Mouse (Mus musculus) forebrain, embryonic 10.5 days (tissue): ENCODE measurements around the gene Gpa33. TPM values are rescaled to one million over a fixed set of nuclear protein-coding genes. Genes with fewer than 3 reads are reported as not detected.
"Not testable (repeated sequence)": the region's sequence is repeated elsewhere in the genome, so short reads cannot be mapped to it uniquely, and the experiment has no call there.

Source experiments
- DNase-seq: peaks from one replicate; pipeline ENCODE4 v3.0.0-alpha.2; 2017; ENCODE audit warnings: low spot score; ENCODE audit errors: extremely low spot score
- H3K27ac ChIP-seq: fragments of 300-500 bp; sonication (generic); 2 replicates; pipeline ENCODE4 v1.5.1; 2016; ENCODE audit warnings: mild to moderate bottlenecking
- H3K27me3 ChIP-seq: fragments of 300-500 bp; sonication (generic); 2 replicates; pipeline ENCODE4 v1.6.1; 2016; ENCODE audit warnings: mild to moderate bottlenecking; ENCODE audit not compliant: poor library complexity, severe bottlenecking
- H3K36me3 ChIP-seq: fragments of 300-500 bp; sonication (generic); replicated peaks from 2 replicates; pipeline ENCODE4 v1.6.1; 2016; ENCODE audit warnings: mild to moderate bottlenecking, moderate library complexity
- H3K4me1 ChIP-seq: fragments of 300-500 bp; sonication (generic); 2 replicates; pipeline ENCODE4 v1.6.1; 2016
- H3K4me3 ChIP-seq: fragments of 300-500 bp; sonication (generic); 2 replicates; pipeline ENCODE4 v1.5.1; 2016; ENCODE audit warnings: mild to moderate bottlenecking, moderate library complexity
- H3K9me3 ChIP-seq: fragments of 300-500 bp; sonication (generic); 2 replicates; pipeline ENCODE4 v1.6.1; 2016; ENCODE audit warnings: mild to moderate bottlenecking, moderate library complexity
- WGBS: fragments of 180-500 bp; shearing (Covaris S2); methylation state at CpG from one replicate; pipeline ENCODE4 v1.1.7; 2016; 5-methylcytosine and 5-hydroxymethylcytosine counted together
- polyA plus RNA-seq: library from polyadenylated mRNA; unstranded; fragments of >200 nt; fragmentation: Nextera tagmentation; extraction: Ambion mirVana; gene quantifications from 2 replicates; pipeline ENCODE4 v1.2.1, GENCODE M21; 2016

Gene Gpa33
- polyA plus RNA-seq, 1 experiment from 2014 or later: 0.17 TPM

DNA sequence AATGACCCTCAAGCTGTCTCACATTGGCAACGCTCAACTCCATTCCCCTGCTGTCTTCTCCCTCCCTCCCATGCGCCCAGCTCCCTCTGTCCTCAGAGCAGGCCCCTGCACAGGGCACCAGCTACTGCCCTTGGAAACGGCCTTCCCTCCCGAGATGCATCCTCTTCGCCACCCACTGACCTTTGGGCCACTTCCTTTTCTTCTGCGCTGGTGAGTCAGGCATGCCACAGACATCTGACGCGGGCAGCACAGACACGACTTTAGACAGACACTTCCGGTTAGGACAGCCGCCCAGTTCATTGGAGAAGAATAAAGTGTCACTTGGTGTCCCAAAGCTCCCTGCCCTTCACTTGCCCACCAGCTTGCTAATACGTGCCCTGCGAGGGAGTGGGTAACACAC is 8.1 kb downstream of the Gpa33 start:
- no peaks in the 10 kb centered on the region for H3K9me3 ChIP-seq
- no peaks in the 10 kb centered on the region for H3K36me3 ChIP-seq
- H3K27me3 ChIP-seq: peaks cover 4% of the 10 kb centered on the region; the same call in 1 of the 2 replicates
- no peak overlapping the region for H3K4me3 ChIP-seq
- WGBS: 78% methylated on average over 13 of the region's 13 CpGs
- peaks cover 34% of the 10 kb centered on the region for H3K4me1 ChIP-seq
- DNase-seq: no peak
- H3K27ac ChIP-seq: no peak overlapping the region

DNA sequence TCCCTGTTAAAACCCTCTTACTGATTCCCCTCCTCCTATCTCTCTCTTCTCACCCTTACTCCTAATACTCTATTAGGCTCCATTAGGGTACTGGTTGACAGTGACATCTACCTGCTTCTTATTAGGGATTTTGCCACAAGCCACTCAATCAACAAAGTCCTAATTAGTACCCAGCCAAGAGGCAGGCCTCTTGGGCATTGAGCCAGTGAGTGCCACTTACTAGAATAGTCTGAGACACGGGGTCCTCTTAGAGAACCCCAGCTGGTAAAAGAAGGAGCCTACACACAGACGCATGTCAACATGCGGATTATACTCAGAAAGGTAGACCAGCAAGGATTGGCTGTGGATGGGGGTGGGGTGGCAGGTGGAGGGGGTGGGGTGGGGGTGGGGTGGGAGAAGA is 9.1 kb downstream of the Gpa33 start:
- Histone ChIP-seq H3K4me3 (no peak overlapping the region), H3K27ac (no peak overlapping the region), H3K36me3 (no peaks in the 10 kb centered on the region), H3K9me3 (no peaks in the 10 kb centered on the region), H3K27me3 (peaks cover 4% of the 10 kb centered on the region; the same call in 1 of the 2 replicates), H3K4me1 (peaks cover 34% of the 10 kb centered on the region)
- DNase-seq: no peak
- 74% methylated on average over 3 of the region's 3 CpGs for WGBS

DNA sequence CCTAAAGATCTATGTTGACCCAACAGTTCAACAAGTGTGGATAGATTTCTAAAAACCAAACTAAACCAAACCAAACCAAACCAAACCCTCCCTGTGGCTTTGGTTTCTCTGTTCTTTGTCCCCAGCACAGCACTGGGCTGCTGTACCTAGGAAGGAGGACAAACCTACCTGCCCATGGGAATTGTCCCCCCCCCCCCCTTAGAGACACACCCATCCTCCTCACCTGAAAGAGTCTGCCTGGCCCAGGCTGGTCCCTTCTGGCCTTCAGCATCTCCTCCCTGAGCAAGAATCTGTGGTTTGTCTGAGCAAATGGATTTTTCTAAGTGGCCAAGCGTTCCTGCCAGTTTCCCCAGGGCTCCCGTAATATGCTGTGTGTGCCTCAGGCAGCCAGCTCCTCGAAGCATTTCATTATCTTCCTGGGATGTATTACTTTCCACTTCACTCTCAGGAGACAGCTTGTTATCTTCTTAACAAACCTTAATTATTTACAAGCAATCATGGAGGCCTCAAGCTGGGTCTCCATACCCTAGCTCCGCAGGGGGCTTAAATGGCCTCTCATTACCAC is 9.7 kb downstream of the Gpa33 start:
- Histone ChIP-seq H3K9me3 (no peaks in the 10 kb centered on the region; the same call in 1 of the 2 replicates), H3K4me3 (no peak overlapping the region), H3K4me1 (peaks cover 33% of the 10 kb centered on the region), H3K27ac (no peak overlapping the region), H3K27me3 (peaks cover 4% of the 10 kb centered on the region; the same call in 1 of the 2 replicates), H3K36me3 (no peaks in the 10 kb centered on the region)
- 42% methylated on average over 4 of the region's 4 CpGs for WGBS
- DNase-seq: no peak

DNA sequence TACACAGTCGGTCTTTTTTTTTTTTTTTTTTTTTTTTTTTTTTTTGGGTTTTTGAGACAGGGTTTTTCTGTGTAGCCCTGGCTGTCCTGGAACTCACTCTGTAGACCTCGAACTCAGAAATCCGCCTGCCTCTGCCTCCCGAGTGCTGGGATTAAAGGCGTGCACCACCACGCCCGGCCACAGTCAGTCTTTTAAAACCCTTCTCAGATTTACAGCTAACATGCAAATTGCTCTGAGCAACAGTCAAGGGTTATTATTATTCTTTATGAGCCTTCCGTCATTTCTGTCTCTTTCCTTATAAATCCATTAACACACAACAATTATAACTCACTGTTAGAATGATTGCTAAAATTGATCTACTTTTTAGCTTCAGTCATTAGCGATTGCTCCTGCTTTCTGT is 11.8 kb downstream of the Gpa33 start:
- not testable (repeated sequence) for H3K4me3 ChIP-seq, DNase-seq
- 96% methylated on average over 9 of the region's 9 CpGs for WGBS

DNA sequence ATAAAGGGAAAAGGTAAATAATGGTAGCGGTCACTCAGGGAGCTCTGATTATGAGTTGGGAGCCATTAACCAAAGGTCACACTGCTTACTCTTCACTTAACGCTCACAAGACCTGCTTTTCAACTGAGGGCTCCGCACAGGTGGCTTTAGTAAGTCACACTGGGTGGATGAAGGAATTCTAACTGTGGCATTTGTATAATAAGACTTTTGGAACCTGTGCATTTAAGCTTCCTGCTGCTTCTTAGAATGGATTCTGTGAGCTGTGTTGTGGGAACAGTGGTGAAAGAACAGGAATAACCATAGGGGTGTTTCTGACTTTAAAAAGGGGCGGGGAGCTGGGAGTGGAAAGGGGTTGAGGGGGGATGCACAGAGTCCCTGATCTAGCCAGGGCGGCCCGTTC is 12.3 kb downstream of the Gpa33 start:
- Histone ChIP-seq H3K27me3 (peaks cover 4% of the 10 kb centered on the region; the same call in 1 of the 2 replicates), H3K4me3 (no peak overlapping the region), H3K27ac (no peak overlapping the region), H3K4me1 (peaks cover 21% of the 10 kb centered on the region), H3K36me3 (no peaks in the 10 kb centered on the region), H3K9me3 (no peaks in the 10 kb centered on the region; the same call in 1 of the 2 replicates)
- WGBS: 79% methylated on average over 6 of the region's 6 CpGs
- DNase-seq: no peak

More for the DNA sequence above, 11.8 kb downstream of the Gpa33 start:
- H3K27ac ChIP-seq, H3K36me3 ChIP-seq, H3K27me3 ChIP-seq, H3K9me3 ChIP-seq: not testable (repeated sequence)
- peaks cover 22% of the 10 kb centered on the region for H3K4me1 ChIP-seq

DNA sequence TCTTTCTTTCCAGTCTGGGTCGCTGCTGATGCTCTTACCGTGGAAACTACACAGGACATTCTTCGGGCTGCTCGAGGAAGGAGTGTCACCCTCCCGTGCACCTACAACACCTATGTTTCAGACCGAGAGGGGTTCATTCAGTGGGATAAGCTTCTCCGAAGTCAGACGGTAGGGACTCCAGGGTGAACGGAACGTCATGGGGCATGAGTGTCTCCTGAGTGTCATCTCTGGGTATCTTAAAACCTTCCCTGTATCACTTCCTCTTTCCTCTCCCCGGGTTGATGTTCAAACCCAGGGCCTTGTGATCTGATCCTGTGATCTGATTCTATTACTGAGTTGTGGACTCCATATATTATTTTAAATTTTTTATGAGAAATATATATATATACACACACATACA is 16.6 kb downstream of the Gpa33 start:
- DNase-seq: no peak
- H3K9me3 ChIP-seq: no peaks in the 10 kb centered on the region; the same call in 1 of the 2 replicates
- 91% methylated on average over 11 of the region's 11 CpGs for WGBS
- no peak overlapping the region for H3K4me3 ChIP-seq
- no peaks in the 10 kb centered on the region for H3K36me3 ChIP-seq
- no peaks in the 10 kb centered on the region for H3K27me3 ChIP-seq
- H3K27ac ChIP-seq: no peak overlapping the region
- H3K4me1 ChIP-seq: no peaks in the 10 kb centered on the region

DNA sequence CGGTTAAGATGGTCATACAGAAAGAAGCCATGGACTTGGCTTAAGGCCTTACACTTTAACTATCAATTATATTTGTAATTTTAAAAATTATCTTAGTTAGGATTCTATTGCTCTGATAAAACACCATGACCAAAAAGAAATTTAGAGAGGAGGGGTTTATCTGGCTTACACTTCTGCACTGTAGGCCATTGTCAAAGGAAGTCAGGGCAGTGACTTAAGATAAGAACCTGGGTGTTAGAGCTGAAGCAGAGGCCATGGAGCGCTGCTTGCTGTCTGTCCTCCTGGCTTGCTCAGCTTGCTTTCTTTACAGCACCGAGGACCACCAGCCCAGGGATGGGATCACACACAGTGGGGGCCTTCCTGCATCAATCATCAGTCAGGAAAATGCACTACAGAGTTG is 17.6 kb downstream of the Gpa33 start:
- no peaks in the 10 kb centered on the region; the same call in 1 of the 2 replicates for H3K9me3 ChIP-seq
- no peak overlapping the region for H3K27ac ChIP-seq
- no peaks in the 10 kb centered on the region for H3K36me3 ChIP-seq
- H3K4me1 ChIP-seq: 0 out of 2 replicates have a peak, but pooled peaks cover under 1% of the 10 kb centered on the region
- DNase-seq: no peak
- no peak overlapping the region for H3K4me3 ChIP-seq
- 73% methylated on average over 3 of the region's 3 CpGs for WGBS
- peaks cover 2% of the 10 kb centered on the region; the same call in 1 of the 2 replicates for H3K27me3 ChIP-seq

DNA sequence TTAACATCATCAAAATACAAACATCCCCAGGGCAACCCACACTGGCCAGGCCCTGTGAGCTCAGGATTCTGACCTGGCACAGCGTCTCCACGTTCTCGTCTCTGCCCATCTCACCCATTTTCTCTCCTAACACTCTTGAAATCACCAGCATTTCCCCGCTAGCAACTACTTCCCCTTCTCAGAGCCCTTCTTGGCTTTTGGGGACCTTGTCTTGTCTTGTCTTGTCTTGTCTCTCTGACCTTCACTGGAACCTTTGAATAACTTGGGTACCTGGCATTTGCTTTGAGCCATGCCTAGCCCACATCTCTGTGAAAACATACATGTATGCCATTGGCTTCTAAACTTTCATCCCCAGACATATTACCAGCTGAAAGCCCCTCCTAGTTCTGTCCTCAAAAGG is 19.4 kb downstream of the Gpa33 start:
- WGBS: 83% methylated on average over 4 of the region's 4 CpGs
- no peak for DNase-seq
- no peaks in the 10 kb centered on the region; the same call in 1 of the 2 replicates for H3K9me3 ChIP-seq
- peaks cover 12% of the 10 kb centered on the region; the same call in 1 of the 2 replicates for H3K4me1 ChIP-seq
- H3K4me3 ChIP-seq: no peak overlapping the region
- H3K36me3 ChIP-seq: no peaks in the 10 kb centered on the region
- no peak overlapping the region for H3K27ac ChIP-seq
- H3K27me3 ChIP-seq: peaks cover 7% of the 10 kb centered on the region

DNA sequence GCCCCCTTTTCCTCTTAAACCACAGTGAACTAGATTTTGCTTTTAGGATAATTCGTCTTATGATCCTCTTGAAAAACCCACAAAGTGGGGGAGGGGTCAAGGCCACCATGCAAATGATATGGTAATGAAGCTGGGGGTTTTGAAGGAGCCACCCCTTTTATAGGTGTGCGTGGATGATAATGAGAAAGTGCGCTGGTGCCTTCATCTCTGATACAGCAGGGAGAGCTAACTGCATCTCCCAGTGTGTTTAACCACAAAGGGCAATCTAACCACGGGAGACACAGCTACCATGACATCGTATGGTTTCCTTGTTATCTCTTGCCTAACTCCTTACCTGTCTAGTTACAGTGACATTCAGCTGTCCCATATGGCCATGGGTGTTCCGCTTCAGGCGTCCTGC is 20.0 kb downstream of the Gpa33 start:
- WGBS: 92% methylated on average over 7 of the region's 7 CpGs
- no peak for DNase-seq

DNA sequence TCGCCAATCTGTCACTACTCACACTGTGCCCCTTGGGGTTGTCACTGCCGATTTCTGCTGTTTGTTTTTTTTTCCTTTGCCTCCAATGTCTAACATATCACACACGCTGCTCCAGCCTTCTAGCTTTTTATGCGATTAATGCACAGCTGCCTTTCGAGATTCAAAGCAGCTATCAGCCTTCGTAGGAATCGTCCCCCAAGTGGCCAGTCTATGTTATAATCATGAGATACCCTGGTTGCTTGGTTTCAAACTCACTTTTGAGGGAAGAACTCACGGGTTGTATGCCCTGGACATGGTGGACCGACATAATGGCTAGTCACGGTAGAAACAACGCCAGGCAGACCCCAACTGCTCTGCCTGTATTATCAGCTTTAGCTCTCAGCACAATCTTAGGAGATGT is 21.3 kb downstream of the Gpa33 start:
- no peaks in the 10 kb centered on the region for H3K36me3 ChIP-seq
- peaks cover 12% of the 10 kb centered on the region; the same call in 1 of the 2 replicates for H3K4me1 ChIP-seq
- WGBS: 81% methylated on average over 11 of the region's 11 CpGs
- peaks cover 22% of the 10 kb centered on the region for H3K27me3 ChIP-seq
- no peak overlapping the region for H3K4me3 ChIP-seq
- H3K27ac ChIP-seq: no peak overlapping the region
- no peaks in the 10 kb centered on the region for H3K9me3 ChIP-seq
- no peak for DNase-seq

More for the DNA sequence above, 20.0 kb downstream of the Gpa33 start:
- Histone ChIP-seq H3K36me3 (no peaks in the 10 kb centered on the region), H3K27me3 (peaks cover 13% of the 10 kb centered on the region), H3K4me1 (peaks cover 12% of the 10 kb centered on the region; the same call in 1 of the 2 replicates), H3K27ac (no peak overlapping the region), H3K9me3 (no peaks in the 10 kb centered on the region), H3K4me3 (no peak overlapping the region)

DNA sequence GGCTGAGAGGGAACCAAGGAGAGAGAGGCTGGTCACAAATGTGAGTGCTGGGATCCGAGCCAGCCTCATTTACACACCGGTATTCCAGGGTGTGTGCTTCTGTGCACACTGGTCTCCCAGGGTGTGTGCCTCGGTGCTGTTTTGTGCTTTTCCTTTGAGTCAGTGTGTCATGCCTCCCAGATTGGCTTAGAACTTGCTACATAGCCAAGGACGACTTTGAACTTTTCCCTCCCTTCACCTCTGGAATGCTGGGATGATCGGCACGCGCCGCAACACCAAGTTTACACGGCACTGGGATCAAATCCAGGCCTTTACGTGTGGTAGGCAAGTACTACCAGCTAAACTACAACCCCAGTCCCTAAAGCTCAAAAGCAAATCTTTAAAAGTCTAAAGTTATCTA is 22.0 kb downstream of the Gpa33 start:
- Histone ChIP-seq H3K9me3 (no peaks in the 10 kb centered on the region), H3K36me3 (no peaks in the 10 kb centered on the region), H3K27ac (no peak overlapping the region), H3K4me3 (no peak overlapping the region), H3K27me3 (peaks cover 22% of the 10 kb centered on the region), H3K4me1 (peaks cover 12% of the 10 kb centered on the region; the same call in 1 of the 2 replicates)
- WGBS: 93% methylated on average over 10 of the region's 10 CpGs
- no peak for DNase-seq

DNA sequence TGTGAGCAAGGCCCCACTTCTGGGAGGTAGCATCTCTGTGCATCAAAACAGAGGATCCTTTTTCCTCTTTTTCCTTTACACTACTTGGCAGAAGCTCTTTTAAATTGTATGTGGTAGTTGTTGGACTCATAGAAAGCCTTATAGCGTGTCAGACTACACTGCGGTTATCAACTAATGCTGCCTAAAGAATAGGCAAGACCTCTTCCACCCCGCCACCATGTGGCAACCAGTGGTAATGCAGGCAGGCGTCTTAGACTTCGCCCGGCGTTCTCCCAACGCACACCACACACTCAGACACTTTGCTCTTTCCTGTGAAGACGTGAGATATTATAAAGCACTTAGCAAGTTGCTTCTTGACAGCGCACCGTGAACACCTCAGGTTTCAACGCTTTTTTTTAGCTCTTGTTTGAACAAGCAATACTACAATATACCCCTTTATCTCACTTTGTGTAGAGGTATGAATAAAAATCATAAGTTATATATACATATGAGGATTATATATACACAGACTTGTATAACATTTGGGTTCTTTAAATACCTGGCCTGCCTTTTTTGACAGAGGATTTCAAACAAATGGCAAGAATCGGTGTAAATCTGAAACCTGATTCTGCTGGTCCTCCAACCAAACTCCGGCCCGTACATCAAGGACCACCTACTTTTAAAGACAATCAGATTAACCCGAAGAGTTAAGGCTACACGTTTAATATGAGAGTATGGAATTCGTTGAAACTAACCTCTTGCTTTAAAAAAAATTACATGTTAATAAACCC is 23.5 kb downstream of the Gpa33 start:
- Histone ChIP-seq H3K4me1 (peaks cover 12% of the 10 kb centered on the region; the same call in 1 of the 2 replicates), H3K9me3 (no peaks in the 10 kb centered on the region), H3K4me3 (peak overlapping the region; percentile 10; the same call in 1 of the 2 replicates), H3K27me3 (peaks cover 22% of the 10 kb centered on the region), H3K36me3 (no peaks in the 10 kb centered on the region), H3K27ac (no peak overlapping the region)
- DNase-seq: peak; percentile 86
- 15% methylated on average over 18 of the region's 18 CpGs for WGBS
